Mouse (Mus musculus): ENCODE results near the gene Greb1. TPM values are rescaled to one million over a fixed set of nuclear protein-coding genes. Genes with fewer than 3 reads are reported as not detected.
A peak's percentile ranks its signal among the peaks of the same experiment; 100 is the strongest.

Gene Greb1
- total and polyA plus RNA-seq, 3 experiments: 0.87 TPM; not detected in 2

GRCm38 (mm10) chr12:16811477-16811876 is 10.8 kb upstream of the Greb1 start:
- TF ChIP-seq POLR2AphosphoS5 (IDR thresholded peaks at IDR 0.05; ENCODE audit: insufficient replicate concordance, low read depth, low read length) (no peak), GATA1 (IDR thresholded peaks at IDR 0.05; ENCODE audit: borderline replicate concordance, low read length) (no peak), CTCF (IDR thresholded peaks at IDR 0.05; ENCODE audit: low read depth, low read length) (no peak), TAL1 (conservative IDR thresholded peaks at IDR 0.05; ENCODE audit: low read depth, low read length) (no peak)
- ATAC-seq (ENCODE audit: extremely low read depth, insufficient number of reproducible peaks, low FRiP score, poor library complexity, severe bottlenecking) (0 out of 2 replicates have a peak, but pooled peaks have one; percentile 18), DNase-seq (ENCODE audit: low spot score) (no peak)

GRCm38 (mm10) chr12:16810525-16811431 is 10.1 kb upstream of the Greb1 start, which contains the start of gene E2f6:
E2f6 (plus strand) TSS chr12:16810963.
- Histone ChIP-seq H3K4me1 (ENCODE audit: insufficient read depth, low read depth, low read length) (peaks cover 22% of the 10 kb centered on the region), H3K9me3 (replicated peaks) (no peaks in the 10 kb centered on the region), H3K4me3 (ENCODE audit: low read depth, low read length) (peak within 1 kb of the TSS; percentile 76), H3K27me3 (ENCODE audit: insufficient read depth, low read length) (peaks cover 14% of the 10 kb centered on the region), H3K36me3 (replicated peaks) (peaks cover 29% of the 10 kb centered on the region)
- 0 out of 2 replicates have a peak, but pooled peaks have one; percentile 24 for ATAC-seq (ENCODE audit: extremely low read depth, insufficient number of reproducible peaks, low FRiP score, poor library complexity, severe bottlenecking)
- DNase-seq (ENCODE audit: low spot score): peak; percentile 44
- TF ChIP-seq GATA2 (IDR thresholded peaks at IDR 0.05; ENCODE audit: borderline replicate concordance, low read depth, low read length): no peak
- no peak for TF ChIP-seq CTCF (IDR thresholded peaks at IDR 0.05; ENCODE audit: low read depth, low read length)
- no peak for TF ChIP-seq TAL1 (conservative IDR thresholded peaks at IDR 0.05; ENCODE audit: low read depth, low read length)
- no peak for TF ChIP-seq POLR2AphosphoS5 (IDR thresholded peaks at IDR 0.05; ENCODE audit: insufficient replicate concordance, low read depth, low read length)
- no peak for TF ChIP-seq GATA1 (IDR thresholded peaks at IDR 0.05; ENCODE audit: borderline replicate concordance, low read length)

More at GRCm38 (mm10) chr12:16811477-16811876, 10.8 kb upstream of the Greb1 start:
- H3K9me3 ChIP-seq (replicated peaks): no peaks in the 10 kb centered on the region
- H3K36me3 ChIP-seq (replicated peaks): peaks cover 35% of the 10 kb centered on the region
- peaks cover 12% of the 10 kb centered on the region for H3K27me3 ChIP-seq (ENCODE audit: insufficient read depth, low read length)
- peak overlapping the region; percentile 76 for H3K4me3 ChIP-seq (ENCODE audit: low read depth, low read length)
- peaks cover 22% of the 10 kb centered on the region for H3K4me1 ChIP-seq (ENCODE audit: insufficient read depth, low read depth, low read length)

- peaks cover 14% of the 10 kb centered on the region for H3K27me3 ChIP-seq (ENCODE audit: insufficient read depth, low read length)
- no peak for TF ChIP-seq TAL1 (conservative IDR thresholded peaks at IDR 0.05; ENCODE audit: low read depth, low read length)
- TF ChIP-seq POLR2AphosphoS5 (IDR thresholded peaks at IDR 0.05; ENCODE audit: insufficient replicate concordance, low read depth, low read length): no peak
- TF ChIP-seq GATA1 (IDR thresholded peaks at IDR 0.05; ENCODE audit: borderline replicate concordance, low read length): no peak
- TF ChIP-seq CTCF (IDR thresholded peaks at IDR 0.05; ENCODE audit: low read depth, low read length): no peak
- TF ChIP-seq GATA2 (IDR thresholded peaks at IDR 0.05; ENCODE audit: borderline replicate concordance, low read depth, low read length): no peak
- ATAC-seq (ENCODE audit: extremely low read depth, insufficient number of reproducible peaks, low FRiP score, poor library complexity, severe bottlenecking) (peak; percentile 36; the same call in 1 of the 2 replicates), DNase-seq (ENCODE audit: low spot score) (no peak)
- H3K9me3 ChIP-seq (replicated peaks): no peaks in the 10 kb centered on the region
- H3K4me1 ChIP-seq (ENCODE audit: insufficient read depth, low read depth, low read length): peaks cover 20% of the 10 kb centered on the region
- H3K36me3 ChIP-seq (replicated peaks): peaks cover 3% of the 10 kb centered on the region
- H3K4me3 ChIP-seq (ENCODE audit: low read depth, low read length): no peak overlapping the region
These were observed 7.4 kb upstream of the Greb1 start for GRCm38 (mm10) chr12:16808045-16808444.

- H3K4me3 ChIP-seq (ENCODE audit: low read depth, low read length): no peak overlapping the region
- H3K9me3 ChIP-seq (replicated peaks): no peaks in the 10 kb centered on the region
- no peak for TF ChIP-seq TAL1 (conservative IDR thresholded peaks at IDR 0.05; ENCODE audit: low read depth, low read length)
- peak; percentile 58 for TF ChIP-seq CTCF (IDR thresholded peaks at IDR 0.05; ENCODE audit: low read depth, low read length)
- no peak for TF ChIP-seq GATA1 (IDR thresholded peaks at IDR 0.05; ENCODE audit: borderline replicate concordance, low read length)
- peaks cover 1% of the 10 kb centered on the region; the same call in 1 of the 2 replicates for H3K4me1 ChIP-seq (ENCODE audit: insufficient read depth, low read depth, low read length)
- H3K27me3 ChIP-seq (ENCODE audit: insufficient read depth, low read length): peaks cover 17% of the 10 kb centered on the region
- DNase-seq (ENCODE audit: low spot score) (peak; percentile 8), ATAC-seq (ENCODE audit: extremely low read depth, insufficient number of reproducible peaks, low FRiP score, poor library complexity, severe bottlenecking) (peak; percentile 72; the same call in 1 of the 2 replicates)
- H3K36me3 ChIP-seq (replicated peaks): no peaks in the 10 kb centered on the region
These were observed 4.8 kb upstream of the Greb1 start for GRCm38 (mm10) chr12:16805511-16805910.

- peaks cover 19% of the 10 kb centered on the region for H3K27me3 ChIP-seq (ENCODE audit: insufficient read depth, low read length)
- TF ChIP-seq POLR2AphosphoS5 (IDR thresholded peaks at IDR 0.05; ENCODE audit: insufficient replicate concordance, low read depth, low read length) (no peak), CTCF (IDR thresholded peaks at IDR 0.05; ENCODE audit: low read depth, low read length) (no peak), TAL1 (conservative IDR thresholded peaks at IDR 0.05; ENCODE audit: low read depth, low read length) (no peak), GATA1 (IDR thresholded peaks at IDR 0.05; ENCODE audit: borderline replicate concordance, low read length) (no peak), GATA2 (IDR thresholded peaks at IDR 0.05; ENCODE audit: borderline replicate concordance, low read depth, low read length) (no peak)
- no peak overlapping the region for H3K4me3 ChIP-seq (ENCODE audit: low read depth, low read length)
- no peaks in the 10 kb centered on the region for H3K4me1 ChIP-seq (ENCODE audit: insufficient read depth, low read depth, low read length)
- H3K36me3 ChIP-seq (replicated peaks): no peaks in the 10 kb centered on the region
- no peak for DNase-seq (ENCODE audit: low spot score)
- H3K9me3 ChIP-seq (replicated peaks): no peaks in the 10 kb centered on the region
- no peak for ATAC-seq (ENCODE audit: extremely low read depth, insufficient number of reproducible peaks, low FRiP score, poor library complexity, severe bottlenecking)
These were observed 3.3 kb upstream of the Greb1 start for GRCm38 (mm10) chr12:16803956-16804430.

GRCm38 (mm10) chr12:16803237-16803955 is 2.7 kb upstream of the Greb1 start:
- Histone ChIP-seq H3K36me3 (replicated peaks) (no peaks in the 10 kb centered on the region), H3K4me3 (ENCODE audit: low read depth, low read length) (no peak overlapping the region), H3K9me3 (replicated peaks) (no peaks in the 10 kb centered on the region), H3K4me1 (ENCODE audit: insufficient read depth, low read depth, low read length) (no peaks in the 10 kb centered on the region), H3K27me3 (ENCODE audit: insufficient read depth, low read length) (peaks cover 19% of the 10 kb centered on the region)
- no peak for ATAC-seq (ENCODE audit: extremely low read depth, insufficient number of reproducible peaks, low FRiP score, poor library complexity, severe bottlenecking)
- TF ChIP-seq GATA2 (IDR thresholded peaks at IDR 0.05; ENCODE audit: borderline replicate concordance, low read depth, low read length) (no peak), TAL1 (conservative IDR thresholded peaks at IDR 0.05; ENCODE audit: low read depth, low read length) (no peak), CTCF (IDR thresholded peaks at IDR 0.05; ENCODE audit: low read depth, low read length) (no peak), GATA1 (IDR thresholded peaks at IDR 0.05; ENCODE audit: borderline replicate concordance, low read length) (no peak), POLR2AphosphoS5 (IDR thresholded peaks at IDR 0.05; ENCODE audit: insufficient replicate concordance, low read depth, low read length) (no peak)
- DNase-seq (ENCODE audit: low spot score): no peak

Measured in G1E (cell line).